Mouse (Mus musculus) embryonic fibroblast, embryonic 13.5 days (primary cell): Measurements from ENCODE around the gene Ptgr1.

Experiments
- CTCF ChIP-seq: IDR thresholded peaks from 2 replicates; pipeline ENCODE4 v1.5.1; 2011; ENCODE audit warnings: mild to moderate bottlenecking, control low read depth, low read length, moderate library complexity, borderline replicate concordance; ENCODE audit not compliant: insufficient read depth
- POLR2A ChIP-seq: IDR thresholded peaks from 2 replicates; pipeline ENCODE4 v1.6.1; 2011; ENCODE audit warnings: low read depth, mild to moderate bottlenecking, control low read depth, low read length, moderate library complexity

GRCm38 (mm10) chr4:58982806-58983205, 4.1 kb downstream of the Ptgr1 start:
- no peak for TF ChIP-seq CTCF
- TF ChIP-seq POLR2A = no peak
